Mouse (Mus musculus) natural killer cell, adult 2 months (primary cell): ENCODE results near the gene Rps6ka1.
"Not testable (repeated sequence)": the region's sequence is repeated elsewhere in the genome, so short reads cannot be mapped to it uniquely, and the experiment has no call there.

Source experiments
- DNase-seq, 2 experiments: peaks; one replicate each; pipeline ENCODE4 v3.0.0; 2022; ENCODE audit warnings: low spot score in 2 of 2

Gene Rps6ka1

DNA sequence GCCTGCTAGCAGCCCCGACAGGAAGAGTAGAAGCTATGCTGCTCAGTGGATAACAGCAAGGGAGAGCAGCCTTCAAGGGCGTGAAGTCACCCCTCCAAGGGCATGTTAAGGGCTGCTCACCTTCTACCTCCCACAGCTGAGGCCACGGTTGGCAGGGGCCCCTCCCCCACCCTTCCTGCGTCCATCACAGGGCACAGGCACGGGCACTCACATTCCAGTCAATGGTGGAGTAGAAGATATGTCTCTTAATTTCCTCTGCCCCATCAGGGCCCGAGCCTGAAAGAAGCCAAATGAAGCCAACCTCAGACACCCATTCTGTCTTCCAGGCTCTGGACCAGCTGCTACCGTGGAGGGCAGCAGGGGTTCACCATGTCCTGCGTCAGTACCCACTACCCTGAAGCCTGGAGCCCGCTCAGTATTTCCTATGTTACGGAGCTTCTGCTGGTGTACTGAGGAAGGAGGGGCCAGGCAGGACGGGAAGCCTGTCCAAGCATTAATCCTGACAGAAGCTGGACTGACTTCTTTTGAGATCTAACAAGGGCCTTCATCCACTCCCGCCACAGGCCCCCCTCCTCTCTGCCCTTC is 23.7 kb downstream of the Rps6ka1 start:
- no peak for DNase-seq

DNA sequence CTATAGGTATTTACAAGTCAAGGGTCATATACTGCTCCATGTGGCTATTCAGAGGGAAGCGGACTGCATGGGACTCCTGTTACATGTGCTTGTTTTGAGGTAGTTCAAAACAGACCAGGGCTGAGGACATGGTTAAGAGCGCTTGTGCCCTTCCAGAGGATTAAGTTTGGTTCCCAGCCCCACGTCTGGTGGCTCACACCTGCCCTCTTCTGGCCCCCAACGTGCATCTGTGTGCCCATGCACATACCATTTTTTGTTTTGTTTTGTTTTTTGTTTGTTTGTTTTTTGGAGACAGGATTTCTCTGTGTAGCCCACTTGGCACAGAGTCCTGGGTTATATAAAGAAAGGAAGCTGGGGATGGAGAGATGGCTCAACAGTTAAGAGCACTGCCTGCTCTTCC is 30.1 kb downstream of the Rps6ka1 start:
- DNase-seq = no peak

DNA sequence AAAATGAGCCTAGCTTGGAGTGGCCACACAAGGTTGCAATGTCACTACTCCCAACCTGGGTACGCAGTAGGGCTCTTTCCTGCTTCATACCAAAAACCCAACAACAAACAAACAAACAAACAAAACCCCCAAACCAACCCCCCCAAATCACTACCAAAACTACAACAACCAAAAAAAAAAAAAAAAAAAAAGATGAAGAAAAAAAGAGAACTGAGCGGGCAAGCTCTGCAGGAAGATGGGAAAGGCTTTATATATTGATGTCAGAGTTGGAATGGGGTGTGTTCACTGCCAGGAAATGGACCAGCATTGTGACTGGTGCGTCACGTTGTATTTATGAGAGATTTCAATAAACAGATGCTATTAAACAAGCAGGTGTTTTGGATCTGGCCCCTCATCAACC is 33.0 kb downstream of the Rps6ka1 start:
- DNase-seq = no peak

DNA sequence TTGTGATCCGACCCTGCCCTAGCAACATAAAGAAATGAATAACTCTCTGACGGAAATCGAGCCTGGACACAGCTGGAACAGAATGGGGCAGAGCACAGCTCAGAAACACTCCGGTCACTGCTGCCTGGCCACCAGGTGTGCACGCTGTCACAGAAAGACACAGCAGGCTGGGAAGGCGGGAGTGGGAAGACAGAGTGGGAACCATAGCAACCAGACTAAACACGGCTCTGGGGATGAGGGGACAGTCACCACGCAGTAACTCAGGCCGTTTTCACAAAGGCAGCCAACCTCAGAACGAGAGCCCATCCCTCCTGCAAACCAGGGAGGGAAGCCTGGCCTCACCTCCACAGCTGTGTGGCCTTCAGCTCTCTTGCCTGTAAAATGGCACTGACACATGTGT is 34.0 kb downstream of the Rps6ka1 start:
- no peak for DNase-seq

DNA sequence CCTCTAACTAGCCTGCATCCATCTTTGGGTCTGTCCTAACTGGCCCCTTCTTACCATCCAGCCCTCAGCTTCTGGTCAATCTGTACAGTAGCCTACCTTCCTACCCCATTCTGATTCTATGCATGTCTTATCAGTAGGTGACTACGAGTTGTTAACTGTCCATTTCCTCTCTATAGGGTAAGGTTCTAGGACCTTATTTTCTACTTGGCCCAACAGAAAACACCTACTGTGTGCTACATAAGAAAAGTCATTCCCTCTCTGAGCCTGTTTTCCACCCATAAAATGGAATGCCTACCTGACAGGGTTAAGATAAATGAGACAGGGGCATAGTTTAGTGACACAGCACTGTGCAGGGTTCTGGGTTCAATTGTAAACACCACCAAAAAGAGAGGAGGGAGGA is 41.0 kb downstream of the Rps6ka1 start:
- no peak for DNase-seq

DNA sequence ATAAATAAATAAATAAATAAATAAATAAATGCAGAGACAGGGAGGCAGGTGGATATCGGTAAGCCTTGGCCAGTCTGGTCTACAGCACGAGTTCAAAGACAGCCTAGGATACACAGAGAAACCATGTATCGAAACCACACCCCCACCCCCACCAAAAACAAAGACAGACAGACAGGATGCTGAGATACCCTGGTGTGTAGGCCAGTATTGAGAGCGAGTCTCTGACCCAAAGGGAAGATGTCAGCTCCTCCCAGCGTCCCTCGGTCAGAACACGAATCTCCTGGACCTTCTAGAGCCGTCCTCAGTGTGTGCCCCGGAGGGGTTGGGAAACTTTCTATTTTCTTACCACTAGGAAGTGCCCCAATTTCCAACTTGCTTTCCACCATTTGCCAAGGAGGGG is 42.5 kb downstream of the Rps6ka1 start:
- DNase-seq = no peak

DNA sequence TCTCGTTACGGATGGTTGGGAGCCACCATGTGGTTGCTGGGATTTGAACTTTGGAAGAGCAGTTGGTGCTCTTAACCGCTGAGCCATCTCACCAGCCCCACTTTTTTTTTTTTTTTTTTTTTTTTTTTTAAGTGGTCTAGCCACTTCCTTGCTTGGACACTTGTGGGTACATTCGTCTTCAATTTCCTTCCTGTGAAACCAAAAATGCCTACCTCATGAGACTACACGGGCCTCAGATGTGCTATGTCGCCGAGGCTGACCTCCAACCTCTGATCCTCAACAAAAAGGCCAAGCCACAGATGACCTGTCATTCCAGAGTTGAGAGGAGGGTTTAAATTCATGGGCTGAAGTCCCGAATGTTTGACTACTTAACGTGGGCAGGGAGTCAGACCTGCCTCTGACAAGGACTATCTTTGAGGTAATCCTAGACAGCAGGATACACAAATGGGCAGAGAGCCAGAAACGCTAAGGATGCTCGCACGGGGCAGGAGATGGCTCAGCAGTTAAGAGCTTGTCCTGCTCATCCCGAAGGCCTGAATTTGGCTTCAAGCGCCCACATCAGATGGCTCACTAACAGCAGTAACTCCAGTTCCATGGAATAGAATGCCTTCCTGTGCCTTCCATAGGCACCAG is 43.3 kb downstream of the Rps6ka1 start:
- DNase-seq = peak; percentile 42 to 70

DNA sequence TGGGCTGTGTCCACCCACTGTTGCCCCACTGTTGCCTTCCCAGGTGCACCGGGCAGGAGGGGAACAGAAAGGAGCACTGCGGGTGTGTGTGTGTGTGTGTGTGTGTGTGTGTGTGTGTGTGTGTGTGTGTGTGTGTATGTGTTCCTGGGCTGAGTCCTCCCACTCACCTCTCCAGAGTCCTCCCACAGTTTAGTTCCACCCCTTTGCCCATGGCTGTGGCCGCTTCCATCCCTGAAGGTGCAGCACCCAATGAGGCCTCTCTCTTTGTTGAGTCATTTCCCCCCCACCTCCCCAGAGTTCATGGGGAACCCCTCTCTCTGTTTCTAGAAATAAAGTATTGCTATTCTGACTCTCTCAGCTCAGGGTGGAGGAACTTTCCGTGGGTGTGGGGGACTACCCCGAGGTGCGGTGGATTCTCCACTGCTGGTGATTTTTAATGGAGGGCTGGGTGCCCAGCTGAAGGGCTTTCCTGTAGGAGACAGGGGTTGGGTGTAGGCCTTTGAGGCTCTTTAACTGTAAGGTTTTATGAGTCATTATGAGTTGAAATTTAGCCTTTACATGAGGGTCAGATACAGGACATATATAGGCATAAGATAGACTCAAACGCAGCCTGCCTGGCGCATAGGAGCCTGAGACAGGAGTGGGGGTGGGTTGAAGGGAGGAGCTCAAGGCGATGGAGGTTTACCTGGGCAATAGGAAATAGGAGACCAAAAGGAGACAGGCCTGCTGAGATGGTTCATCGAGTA is 44.4 kb downstream of the Rps6ka1 start:
- peak; percentile 44 to 61 for DNase-seq

DNA sequence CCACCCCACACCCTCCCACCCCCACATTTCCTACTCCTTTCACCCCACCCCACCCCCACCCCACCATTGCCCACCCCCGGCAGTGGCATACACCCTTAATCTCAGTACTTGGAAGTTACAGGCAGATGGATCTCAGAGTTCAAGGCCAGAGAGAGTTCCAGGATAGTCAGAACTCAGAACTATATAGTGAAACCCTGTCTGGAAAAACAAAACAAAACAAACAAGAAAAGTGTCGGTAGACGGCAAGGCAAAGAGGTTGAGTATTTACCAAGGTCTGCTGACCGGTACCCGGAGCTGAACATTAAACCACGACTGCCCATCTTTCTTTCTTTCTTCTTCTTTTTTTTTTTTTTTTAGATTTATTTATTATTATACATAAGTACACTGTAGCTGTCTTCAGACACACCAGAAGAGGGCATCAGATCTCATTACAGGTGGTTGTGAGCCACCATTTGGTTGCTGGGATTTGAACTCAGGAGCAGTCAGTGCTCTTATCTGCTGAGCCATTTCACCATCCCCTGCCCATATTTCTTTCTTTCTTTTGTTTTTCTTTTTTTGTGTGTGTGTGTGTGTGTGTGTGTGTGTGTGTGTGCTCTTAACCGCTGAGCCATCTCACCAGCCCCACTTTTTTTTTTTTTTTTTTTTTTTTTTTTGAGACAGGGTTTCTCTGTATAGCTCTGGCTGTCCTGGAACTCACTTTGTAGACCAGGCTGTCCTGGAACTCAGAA is 45.7 kb downstream of the Rps6ka1 start:
- not testable (repeated sequence) for DNase-seq

DNA sequence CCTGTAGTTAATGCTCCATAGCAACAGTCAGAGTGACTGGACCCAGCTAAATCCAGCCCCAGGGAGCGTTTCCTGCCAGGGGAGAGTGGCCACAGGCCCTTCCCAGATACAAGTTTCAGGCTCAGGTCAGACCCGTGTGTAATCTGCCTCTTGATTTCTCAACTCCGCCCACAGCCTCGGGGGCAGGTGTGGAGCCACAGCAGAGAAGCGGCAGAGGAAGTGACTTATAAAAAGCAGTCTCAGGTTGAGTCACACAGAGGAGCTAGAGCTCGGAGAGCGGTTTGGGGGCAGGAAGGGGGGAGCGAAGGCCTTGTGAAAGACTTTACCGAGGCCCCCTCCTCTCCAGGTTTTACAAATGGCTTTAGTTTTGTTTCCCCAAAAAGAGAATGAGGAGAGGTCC is 46.6 kb downstream of the Rps6ka1 start:
- peak; percentile 82 to 87 for DNase-seq

DNA sequence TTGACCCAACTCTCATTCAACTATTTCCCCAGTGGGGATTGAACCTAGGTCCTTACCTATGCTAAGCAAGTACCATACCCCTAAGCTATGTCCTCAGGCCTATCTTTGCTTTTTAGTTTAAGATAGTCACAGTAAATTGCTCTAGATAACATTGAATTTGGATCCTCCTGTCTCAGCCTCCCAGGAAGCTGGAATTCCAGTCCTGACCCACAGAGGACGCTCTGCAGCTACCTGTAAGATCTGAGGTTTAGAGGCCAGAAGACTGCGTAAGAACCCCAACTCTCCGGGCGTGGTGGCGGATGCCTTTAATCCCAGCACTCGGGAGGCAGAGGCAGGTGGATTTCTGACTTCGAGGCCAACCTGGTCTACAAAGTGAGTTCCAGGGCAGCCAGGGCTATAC is 47.1 kb downstream of the Rps6ka1 start:
- no peak for DNase-seq

DNA sequence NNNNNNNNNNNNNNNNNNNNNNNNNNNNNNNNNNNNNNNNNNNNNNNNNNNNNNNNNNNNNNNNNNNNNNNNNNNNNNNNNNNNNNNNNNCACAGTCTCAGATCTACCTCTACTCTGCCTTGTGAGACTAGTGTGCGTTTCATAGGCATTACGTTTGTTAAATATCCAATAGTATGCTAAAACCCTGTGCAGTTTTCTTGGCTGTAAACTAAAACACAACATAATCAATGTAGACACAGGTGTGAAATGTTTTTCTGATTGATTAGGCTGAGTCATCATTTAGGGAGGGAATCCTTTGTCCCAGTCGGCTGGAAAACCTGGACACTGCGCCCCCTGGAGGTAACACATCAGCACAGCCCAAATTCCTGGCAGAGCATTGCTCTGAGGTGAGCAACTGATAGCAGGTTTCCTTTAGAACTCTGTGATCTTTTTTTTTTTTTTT is 48.2 kb downstream of the Rps6ka1 start:
- DNase-seq = no peak

DNA sequence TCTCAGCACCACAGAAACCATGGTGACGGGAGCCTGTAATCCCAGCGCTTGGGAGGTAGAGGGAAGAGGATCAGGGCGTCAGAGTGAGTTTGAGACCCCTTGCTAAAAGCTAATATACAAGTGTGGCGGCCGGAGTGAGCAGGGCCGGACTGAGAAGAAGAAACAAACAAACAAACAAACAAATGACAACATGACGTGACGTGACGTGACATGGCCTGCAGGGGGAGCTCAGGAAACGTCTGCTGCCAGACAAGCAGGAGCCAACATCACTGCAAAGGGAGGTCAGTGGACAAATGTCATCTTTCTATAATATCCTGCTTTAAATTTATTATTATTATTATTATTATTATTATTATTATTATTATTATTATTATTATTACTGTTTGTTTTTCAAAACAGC is 51.0 kb downstream of the Rps6ka1 start:
- DNase-seq = peak in 1 of 2 experiments; percentile 64

DNA sequence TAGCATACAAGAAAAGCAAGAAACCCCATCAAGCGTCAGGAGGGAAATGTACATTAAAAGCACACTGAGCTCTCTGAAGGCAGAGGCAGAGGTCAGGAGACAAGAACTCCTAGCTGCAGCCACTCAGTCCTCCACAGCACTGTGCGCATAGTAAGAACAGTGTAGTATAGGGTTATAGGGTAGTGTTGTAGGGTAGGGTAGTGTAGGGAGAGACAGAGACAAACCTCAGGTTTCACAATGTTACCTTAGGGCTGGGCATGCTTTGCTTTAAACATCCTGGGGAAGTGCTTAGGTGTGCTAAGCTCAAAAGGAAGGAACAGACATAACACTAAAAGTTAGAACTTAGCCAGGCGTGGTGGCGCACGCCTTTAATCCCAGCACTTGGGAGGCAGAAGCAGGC is 52.4 kb downstream of the Rps6ka1 start:
- no peak for DNase-seq

DNA sequence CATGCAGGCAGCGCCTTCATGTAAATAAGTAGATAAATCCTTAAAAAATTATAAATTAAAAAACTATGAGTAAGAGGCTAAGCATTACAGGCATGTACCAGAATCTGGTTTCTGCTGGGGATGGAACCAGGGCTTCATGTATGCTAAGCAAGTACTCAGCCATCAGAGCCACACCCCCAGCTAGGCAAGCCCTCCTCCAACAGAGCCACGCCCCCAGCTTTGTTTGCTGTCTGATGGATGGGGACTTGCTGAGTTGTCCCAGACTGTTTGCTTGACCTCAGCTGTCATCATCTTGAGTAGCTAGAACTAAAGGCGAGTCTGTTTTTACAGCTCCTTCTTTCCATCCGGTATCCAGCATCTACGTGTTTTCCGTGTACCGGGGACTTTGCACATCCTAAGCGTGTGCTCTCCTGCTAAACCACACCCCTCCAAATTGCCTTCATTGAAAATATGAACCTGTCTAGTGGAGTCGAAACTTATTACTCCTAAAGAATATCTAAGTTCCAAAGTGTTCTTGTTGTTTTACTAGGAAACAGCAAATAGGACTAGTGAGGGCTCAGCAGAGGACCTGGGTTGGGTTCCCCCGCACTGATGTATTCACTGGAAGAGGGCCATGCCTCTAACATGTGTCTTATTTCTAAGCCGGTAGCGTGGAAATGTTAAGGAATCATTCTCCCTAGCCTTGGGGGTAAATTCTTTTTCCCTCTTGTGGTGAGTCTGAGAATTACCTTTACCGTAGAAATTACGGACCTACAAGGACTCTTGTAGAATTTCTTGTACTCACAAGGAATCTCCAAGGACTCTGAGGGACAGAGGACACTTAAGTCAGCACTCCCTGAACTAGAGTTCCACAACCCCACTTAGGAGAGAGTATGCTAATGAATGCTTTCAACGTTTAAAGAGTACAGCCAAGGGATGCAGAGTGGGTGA is 54.4 kb downstream of the Rps6ka1 start:
- DNase-seq = no peak

DNA sequence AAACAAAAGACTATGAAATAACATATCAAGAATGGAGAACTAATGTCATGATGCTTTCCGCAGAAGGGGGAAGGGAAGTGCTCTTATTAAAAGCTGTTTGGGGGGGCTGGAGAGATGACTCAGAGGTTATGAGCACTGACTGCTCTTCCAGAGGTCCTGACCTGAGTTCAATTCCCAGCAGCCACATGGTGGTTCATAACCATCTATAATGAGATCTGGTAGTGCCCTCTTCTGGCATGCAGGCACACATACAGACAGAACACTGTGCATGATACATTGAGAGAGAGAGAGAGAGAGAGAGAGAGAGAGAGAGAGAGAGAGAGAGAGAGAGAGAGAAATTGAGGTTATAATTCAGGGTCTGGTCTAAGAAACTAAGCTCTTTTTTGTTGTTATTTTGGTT is 57.1 kb downstream of the Rps6ka1 start:
- no peak for DNase-seq

DNA sequence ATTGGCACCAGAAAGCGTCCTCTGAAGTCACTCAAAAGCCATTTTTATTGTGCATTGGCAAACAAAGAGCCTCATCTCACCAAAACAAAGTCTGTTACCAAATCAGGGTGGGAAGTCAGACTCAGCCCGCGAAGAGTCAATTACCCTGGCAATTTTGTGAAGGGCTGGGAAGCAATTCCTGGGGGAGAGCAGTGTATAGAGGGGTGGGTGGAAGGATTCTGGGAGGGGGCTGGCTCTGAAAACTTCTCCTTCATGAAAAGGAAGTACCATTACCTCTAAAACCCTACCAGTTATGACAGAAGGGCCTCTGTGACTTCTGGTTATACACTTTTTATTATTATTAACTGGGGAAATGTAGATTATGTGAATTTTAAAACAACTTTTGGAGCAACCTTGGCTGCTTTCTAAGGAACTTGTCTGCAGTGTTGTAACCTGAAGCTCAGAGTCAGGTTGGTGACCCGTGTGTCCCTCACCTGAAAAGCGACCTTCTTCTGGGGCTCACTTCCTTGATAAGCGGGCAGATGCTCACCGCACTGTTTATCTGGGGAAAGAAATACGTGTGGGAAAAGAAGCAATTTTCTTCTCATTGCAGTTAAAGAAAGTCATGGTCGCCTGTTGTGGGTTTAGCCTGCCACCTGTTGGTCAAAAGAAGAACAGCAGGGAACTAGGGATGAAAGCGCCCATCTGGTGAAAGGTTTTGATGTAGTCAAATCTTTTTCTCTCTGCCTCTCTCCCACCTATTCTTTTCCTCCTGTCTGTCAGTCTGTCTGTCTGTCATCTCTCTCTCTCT is 58.1 kb downstream of the Rps6ka1 start:
- DNase-seq = peak; percentile 68 to 79

DNA sequence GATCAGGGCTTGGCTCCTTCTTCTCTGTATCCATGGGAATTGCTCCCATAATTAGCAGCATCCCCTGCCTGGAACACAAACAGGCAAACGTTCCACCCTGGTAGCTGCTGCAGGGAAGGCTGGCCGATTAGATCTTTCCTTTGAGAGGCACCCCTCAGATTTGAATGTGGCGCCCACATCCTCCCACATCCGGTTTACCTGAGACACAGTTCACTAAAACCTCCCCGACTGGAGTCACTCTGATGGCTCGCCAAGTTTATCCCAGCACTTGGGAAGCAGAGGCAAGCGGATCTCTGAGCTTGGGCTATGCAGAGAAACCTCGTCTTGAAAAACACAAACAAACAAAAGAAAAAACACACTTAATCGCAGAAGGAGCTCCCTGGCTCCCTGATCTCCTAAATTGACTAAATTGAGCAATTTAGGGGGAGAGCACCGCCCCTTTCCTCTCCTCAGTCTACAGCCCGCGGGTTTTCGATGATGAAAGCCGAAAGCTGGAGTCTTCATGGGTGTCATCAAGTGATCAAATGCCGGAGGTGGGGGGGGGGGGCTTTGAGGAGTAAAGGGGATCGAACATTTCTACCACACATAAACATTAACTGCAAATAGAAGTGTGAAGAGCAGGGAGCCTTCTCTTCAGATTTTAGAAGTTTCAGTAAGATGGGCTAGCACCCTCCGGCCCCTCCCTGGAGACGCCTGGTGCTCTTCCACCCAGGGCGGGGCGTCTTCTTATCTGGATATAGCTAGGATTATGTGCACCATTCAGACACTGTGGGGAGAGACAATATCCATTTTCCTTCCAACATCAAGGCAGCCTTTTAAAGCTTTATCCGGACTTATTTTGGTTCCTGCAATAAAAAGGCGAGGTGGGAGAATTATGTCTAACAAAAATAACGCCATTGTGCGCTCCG is 59.5 kb downstream of the Rps6ka1 start:
- no peak for DNase-seq

DNA sequence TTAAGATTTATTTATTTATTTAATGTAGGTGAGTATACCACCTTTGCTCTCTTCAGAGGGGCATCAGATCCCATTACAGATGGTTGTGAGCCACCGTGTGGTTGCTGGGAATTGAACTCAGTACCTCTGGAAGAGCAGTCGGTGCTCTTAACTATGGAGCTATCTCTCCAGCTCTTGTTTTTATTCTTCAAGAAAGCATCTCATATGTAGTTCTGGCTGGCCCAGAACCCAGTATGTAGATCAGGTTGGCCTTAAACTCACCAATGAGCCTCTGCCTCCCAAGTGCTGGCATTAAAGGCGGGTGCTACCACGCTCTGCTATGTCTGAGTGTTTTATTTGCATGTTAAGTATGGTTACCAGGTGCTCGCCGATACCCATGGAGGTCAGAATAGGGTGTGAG is 60.2 kb downstream of the Rps6ka1 start:
- DNase-seq = no peak

DNA sequence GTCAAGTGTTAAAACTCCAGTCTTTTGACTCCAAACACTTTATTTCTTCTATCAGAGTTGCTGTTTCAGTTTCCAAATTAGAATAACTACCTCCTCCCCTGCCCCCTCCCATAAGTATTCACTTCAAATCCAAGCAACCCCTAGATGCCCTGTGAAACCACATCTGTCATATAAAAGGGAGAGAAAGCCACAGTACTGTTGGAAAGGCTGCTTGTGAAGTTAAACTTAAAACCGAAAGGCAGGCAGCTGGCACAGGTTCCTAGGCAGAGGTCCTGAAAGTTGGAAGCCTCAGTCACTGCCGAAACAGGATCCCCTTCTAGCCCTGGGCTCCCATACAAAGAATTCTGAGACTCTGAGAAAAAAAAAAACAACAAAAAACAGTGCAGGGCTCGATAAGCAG is 61.9 kb downstream of the Rps6ka1 start:
- no peak for DNase-seq
